In the genomic region with DNA sequence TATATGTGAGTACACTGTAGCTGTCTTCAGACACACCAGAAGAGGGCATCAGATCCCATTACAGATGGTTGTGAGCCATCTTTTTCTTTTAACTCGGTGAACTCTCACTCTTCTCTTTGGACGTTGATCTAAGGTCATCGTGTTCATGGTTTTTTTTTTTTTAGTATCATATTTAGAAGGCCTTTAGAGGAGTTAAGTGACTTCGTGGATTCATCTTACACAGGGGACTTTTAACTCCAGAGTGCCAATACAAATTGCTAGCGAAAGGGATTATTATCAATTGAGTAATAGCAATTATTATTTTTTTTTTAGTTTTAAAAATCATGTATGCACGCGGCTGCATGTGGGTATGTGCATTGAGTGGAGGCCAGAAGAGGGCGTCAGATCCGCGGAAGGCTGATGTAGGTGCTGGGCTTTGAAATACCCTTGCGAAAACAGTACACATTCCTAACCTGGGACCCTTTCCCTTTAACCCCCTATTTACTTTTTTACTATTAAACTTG, we compare ENCODE assay signal across 8 mouse cellular contexts. TPM values are rescaled to one million over a fixed set of nuclear protein-coding genes. Genes with fewer than 3 reads are reported as not detected.
DNase-seq lines count a peak whose midpoint lies in the region; ATAC-seq and TF ChIP-seq lines count a peak whose summit lies in the region.

No protein-coding gene starts in this region.

- dilution Hi-C loops in CH12.LX (cut with MboI; ENCODE audit: extremely low pct_ligation_motif_present, extremely low pct_unique_long_range_greater_than_20kb, low sequenced_read_pairs) = no loop called here

- H3K4me1 ChIP-seq in CH12.LX (ENCODE audit: control insufficient read depth in 1 of 2, insufficient read depth in 2 of 2) = peaks cover 6 to 29% of the 10 kb centered on the region in 2 experiments; a peak in 3 of 4 replicates
- H3K4me1 ChIP-seq in embryonic facial prominence, embryonic 12.5 days = peaks cover 20% of the 10 kb centered on the region
- H3K4me1 ChIP-seq in hindbrain, embryonic 12.5 days = peaks cover 14% of the 10 kb centered on the region
- H3K4me1 ChIP-seq in liver, adult 2 months (ENCODE audit: control insufficient read depth, insufficient read depth, low read length) = no peaks in the 10 kb centered on the region
- peaks cover 6% of the 10 kb centered on the region for H3K4me1 ChIP-seq in midbrain, embryonic 16.5 days (ENCODE audit: control insufficient read depth, insufficient read depth, low read length)

- no peak for TF ChIP-seq EP300 in CH12.LX (IDR thresholded peaks at IDR 0.05; ENCODE audit: low read length)

- in situ Hi-C loops in CH12.LX (cut with MboI; ENCODE audit: low pct_ligation_motif_present, low pct_unique_long_range_greater_than_20kb, low sequenced_read_pairs) = loop anchor here (10.0 kb wide), 1 partner anchor 538 kb away; no protein-coding TSS in a partner anchor

- TF ChIP-seq CTCF in CH12.LX (conservative IDR thresholded peaks at IDR 0.05 in 1 of 2, IDR thresholded peaks at IDR 0.05 in 1 of 2; ENCODE audit: low read depth in 2 of 2, low read length in 2 of 2) = peak; percentile 36 to 59; a peak in 3 of 4 replicates
- peak; percentile 73 for TF ChIP-seq CTCF in liver, adult 2 months (IDR thresholded peaks at IDR 0.05; ENCODE audit: low read depth, low read length)

- no peaks in the 10 kb centered on the region for H3K27me3 ChIP-seq in CH12.LX (replicated peaks)
- no peaks in the 10 kb centered on the region for H3K27me3 ChIP-seq in embryonic facial prominence, embryonic 12.5 days
- no peaks in the 10 kb centered on the region for H3K27me3 ChIP-seq in hindbrain, embryonic 12.5 days
- H3K27me3 ChIP-seq in liver, adult 2 months (ENCODE audit: control insufficient read depth, insufficient read depth, low read length) = no peaks in the 10 kb centered on the region
- no peaks in the 10 kb centered on the region for H3K27me3 ChIP-seq in midbrain, embryonic 16.5 days (ENCODE audit: control insufficient read depth, insufficient read depth, low read depth, low read length)

- peak overlapping the region; percentile 70 for H3K4me2 ChIP-seq in CH12.LX (ENCODE audit: insufficient read depth, low read depth, poor library complexity, severe bottlenecking)
- H3K4me2 ChIP-seq in embryonic facial prominence, embryonic 12.5 days (replicated peaks) = peak overlapping the region; percentile 52
- H3K4me2 ChIP-seq in hindbrain, embryonic 12.5 days (replicated peaks) = peak overlapping the region; percentile 59
- peak overlapping the region; percentile 71 for H3K4me2 ChIP-seq in midbrain, embryonic 16.5 days (ENCODE audit: low read length)

- no peak for TF ChIP-seq POLR2A in CH12.LX (IDR thresholded peaks at IDR 0.05; ENCODE audit: low read depth, low read length)
- TF ChIP-seq POLR2A in liver, adult 2 months (IDR thresholded peaks at IDR 0.05; ENCODE audit: extremely low read depth, insufficient read depth, low read length) = no peak

- peak; percentile 74 for ATAC-seq in embryonic facial prominence, embryonic 12.5 days (ENCODE audit: insufficient number of reproducible peaks, insufficient read depth, low FRiP score, low TSS enrichment)
- ATAC-seq in hindbrain, embryonic 12.5 days (ENCODE audit: low FRiP score) = peak; percentile 83
- peak; percentile 90 for ATAC-seq in midbrain, embryonic 16.5 days

- H3K9me3 ChIP-seq in CH12.LX (replicated peaks; ENCODE audit: low read length) = no peaks in the 10 kb centered on the region
- no peaks in the 10 kb centered on the region for H3K9me3 ChIP-seq in embryonic facial prominence, embryonic 12.5 days
- no peaks in the 10 kb centered on the region for H3K9me3 ChIP-seq in hindbrain, embryonic 12.5 days (replicated peaks)
- no peaks in the 10 kb centered on the region for H3K9me3 ChIP-seq in midbrain, embryonic 16.5 days (replicated peaks; ENCODE audit: control insufficient read depth, low read length, poor library complexity, severe bottlenecking)

- peaks cover under 1 to 19% of the 10 kb centered on the region in 2 experiments for H3K36me3 ChIP-seq in CH12.LX (replicated peaks in 1 of 2; ENCODE audit: control insufficient read depth in 1 of 2, insufficient read depth in 1 of 2, low read length in 1 of 2)
- peaks cover 5% of the 10 kb centered on the region for H3K36me3 ChIP-seq in embryonic facial prominence, embryonic 12.5 days
- H3K36me3 ChIP-seq in hindbrain, embryonic 12.5 days = no peaks in the 10 kb centered on the region
- no peaks in the 10 kb centered on the region for H3K36me3 ChIP-seq in liver, adult 2 months (ENCODE audit: control insufficient read depth, insufficient read depth, low read length)
- H3K36me3 ChIP-seq in midbrain, embryonic 16.5 days (ENCODE audit: control insufficient read depth, insufficient read depth, low read length) = no peaks in the 10 kb centered on the region

- peak overlapping the region; percentile 76 for H3K9ac ChIP-seq in CH12.LX (ENCODE audit: insufficient read depth, low read depth)
- peak overlapping the region; percentile 68; the same call in 1 of the 2 replicates for H3K9ac ChIP-seq in embryonic facial prominence, embryonic 12.5 days
- H3K9ac ChIP-seq in hindbrain, embryonic 12.5 days = peak overlapping the region; percentile 32
- no peak overlapping the region for H3K9ac ChIP-seq in liver, adult 2 months (ENCODE audit: low read depth, low read length)
- peak overlapping the region; percentile 77; the same call in 1 of the 2 replicates for H3K9ac ChIP-seq in midbrain, embryonic 16.5 days (ENCODE audit: low read depth, low read length)

- H3K27ac ChIP-seq in CH12.LX (ENCODE audit: insufficient read depth, low read depth) = no peak overlapping the region
- peak overlapping the region; percentile 92 for H3K27ac ChIP-seq in embryonic facial prominence, embryonic 12.5 days
- H3K27ac ChIP-seq in hindbrain, embryonic 12.5 days = peak overlapping the region; percentile 90
- peak overlapping the region; percentile 85 for H3K27ac ChIP-seq in liver, adult 2 months (replicated peaks; ENCODE audit: insufficient read depth, low read depth, low read length)
- peak overlapping the region; percentile 90 for H3K27ac ChIP-seq in midbrain, embryonic 16.5 days (ENCODE audit: low read length)

- peak; percentile 33 for DNase-seq in gastrocnemius, adult 18-20 months (ENCODE audit: low spot score)
- no peak for DNase-seq in gastrocnemius, postnatal 25 days
- DNase-seq in CH12.LX (ENCODE audit: extremely low read depth) = peak; percentile 61
- peak; percentile 79 for DNase-seq in liver, adult 2 months (ENCODE audit: extremely low read depth, low read depth, low spot score)
- peak; percentile 74 for DNase-seq in thymus, postnatal 4 days

- WGBS in embryonic facial prominence, embryonic 12.5 days = 2% methylated on average over 11 of the region's 11 CpGs
- WGBS in hindbrain, embryonic 12.5 days = 1% methylated on average over 11 of the region's 11 CpGs
- WGBS in liver, adult 2 months = under 1% methylated on average over 11 of the region's 11 CpGs
- WGBS in midbrain, embryonic 16.5 days = 2% methylated on average over 11 of the region's 11 CpGs

- TF ChIP-seq RAD21 in CH12.LX (IDR thresholded peaks at IDR 0.05; ENCODE audit: low read depth, low read length) = no peak; the same call in none of the 2 replicates

- H3K79me2 ChIP-seq in CH12.LX (replicated peaks; ENCODE audit: control insufficient read depth, extremely low read depth, insufficient read depth, poor library complexity, severe bottlenecking) = no peaks in the 10 kb centered on the region
- H3K79me2 ChIP-seq in liver, adult 2 months (ENCODE audit: control insufficient read depth, insufficient read depth, low read length) = no peaks in the 10 kb centered on the region

- peak overlapping the region; percentile 82 to 98 (median 94) for H3K4me3 ChIP-seq in CH12.LX (replicated peaks in 1 of 3; ENCODE audit: low read depth in 2 of 3, low read length in 2 of 3, poor library complexity in 1 of 3)
- peak overlapping the region; percentile 57 for H3K4me3 ChIP-seq in embryonic facial prominence, embryonic 12.5 days
- H3K4me3 ChIP-seq in hindbrain, embryonic 12.5 days = peak overlapping the region; percentile 58
- H3K4me3 ChIP-seq in liver, adult 2 months (ENCODE audit: insufficient read depth, low read depth, low read length) = peak overlapping the region; percentile 59; the same call in 1 of the 2 replicates
- peak overlapping the region; percentile 65 for H3K4me3 ChIP-seq in midbrain, embryonic 16.5 days (ENCODE audit: low read depth, low read length)

RNA-seq across cellular contexts. Expression of a gene that starts 0.5 kb away (rescaled TPM):
- total RNA-seq in gastrocnemius, adult 18-20 months (2021) = 10 to 100 TPM; 22.2 to 24.5 TPM
- total RNA-seq in gastrocnemius, postnatal 25 days (2021) = 10 to 100 TPM; 14.3 to 20.5 TPM
- total RNA-seq in CH12.LX (2012; rRNA removed) = 53.4 and 58.6 TPM in 2 replicates
- total RNA-seq in CH12.LX (2014; rRNA removed) = 83.5 and 93.1 TPM in 2 replicates
- polyA plus RNA-seq in CH12.LX (2012; ENCODE audit: insufficient read length, low read depth) = 60.3 and 62.6 TPM in 2 replicates
- 55.4 and 60.2 TPM in 2 replicates for polyA plus RNA-seq in embryonic facial prominence, embryonic 12.5 days (2016; fragmentation: Nextera tagmentation; extraction: Ambion mirVana)
- 44.0 and 47.0 TPM in 2 replicates for polyA plus RNA-seq in hindbrain, embryonic 12.5 days (2016; fragmentation: Nextera tagmentation; extraction: Ambion mirVana)
- total RNA-seq in liver, adult 2 months (2014; rRNA removed) = 18.7 and 23.5 TPM in 2 replicates
- polyA plus RNA-seq in liver, adult 2 months (2012; rRNA removed) = 3.2 and 3.3 TPM in 2 replicates
- polyA plus RNA-seq in midbrain, embryonic 16.5 days (2015; fragmentation: Nextera tagmentation; extraction: Ambion mirVana) = 12.9 and 14.7 TPM in 2 replicates

RNA-seq across cellular contexts. Expression of a gene that starts 22.6 kb away (rescaled TPM):
- total RNA-seq in gastrocnemius, adult 18-20 months (2021) = under 1 TPM in 1 of 2 experiments, not detected in 1; 0.11 TPM
- total RNA-seq in gastrocnemius, postnatal 25 days (2021) = not detected
- 0.04 and 0.17 TPM in 2 replicates for total RNA-seq in CH12.LX (2012; rRNA removed)
- 0.26 TPM in 1 of 2 replicates, not detected in the other for total RNA-seq in CH12.LX (2014; rRNA removed)
- polyA plus RNA-seq in CH12.LX (2012; ENCODE audit: insufficient read length, low read depth) = not detected in 2 replicates
- 7.9 and 8.4 TPM in 2 replicates for polyA plus RNA-seq in embryonic facial prominence, embryonic 12.5 days (2016; fragmentation: Nextera tagmentation; extraction: Ambion mirVana)
- polyA plus RNA-seq in hindbrain, embryonic 12.5 days (2016; fragmentation: Nextera tagmentation; extraction: Ambion mirVana) = 31.0 and 36.0 TPM in 2 replicates
- total RNA-seq in liver, adult 2 months (2014; rRNA removed) = 0.13 and 0.18 TPM in 2 replicates
- polyA plus RNA-seq in liver, adult 2 months (2012; rRNA removed) = 0.14 and 0.16 TPM in 2 replicates
- 40.8 and 42.5 TPM in 2 replicates for polyA plus RNA-seq in midbrain, embryonic 16.5 days (2015; fragmentation: Nextera tagmentation; extraction: Ambion mirVana)

RNA-seq across cellular contexts. Expression of a gene that starts 22.6 kb away (rescaled TPM):
- 10 to 100 TPM; 16.2 to 19.0 TPM for total RNA-seq in gastrocnemius, adult 18-20 months (2021)
- total RNA-seq in gastrocnemius, postnatal 25 days (2021) = 10 to 100 TPM; 19.1 to 20.7 TPM
- total RNA-seq in CH12.LX (2012; rRNA removed) = 17.6 and 17.8 TPM in 2 replicates
- total RNA-seq in CH12.LX (2014; rRNA removed) = 21.3 and 21.4 TPM in 2 replicates
- polyA plus RNA-seq in CH12.LX (2012; ENCODE audit: insufficient read length, low read depth) = 24.8 and 26.5 TPM in 2 replicates
- polyA plus RNA-seq in embryonic facial prominence, embryonic 12.5 days (2016; fragmentation: Nextera tagmentation; extraction: Ambion mirVana) = 27.3 and 29.1 TPM in 2 replicates
- polyA plus RNA-seq in hindbrain, embryonic 12.5 days (2016; fragmentation: Nextera tagmentation; extraction: Ambion mirVana) = 13.2 and 16.5 TPM in 2 replicates
- 262 and 269 TPM in 2 replicates for total RNA-seq in liver, adult 2 months (2014; rRNA removed)
- 228 and 250 TPM in 2 replicates for polyA plus RNA-seq in liver, adult 2 months (2012; rRNA removed)
- 5.9 and 8.3 TPM in 2 replicates for polyA plus RNA-seq in midbrain, embryonic 16.5 days (2015; fragmentation: Nextera tagmentation; extraction: Ambion mirVana)
